ENCODE assay signal across 13 mouse cellular contexts in the genomic region with DNA sequence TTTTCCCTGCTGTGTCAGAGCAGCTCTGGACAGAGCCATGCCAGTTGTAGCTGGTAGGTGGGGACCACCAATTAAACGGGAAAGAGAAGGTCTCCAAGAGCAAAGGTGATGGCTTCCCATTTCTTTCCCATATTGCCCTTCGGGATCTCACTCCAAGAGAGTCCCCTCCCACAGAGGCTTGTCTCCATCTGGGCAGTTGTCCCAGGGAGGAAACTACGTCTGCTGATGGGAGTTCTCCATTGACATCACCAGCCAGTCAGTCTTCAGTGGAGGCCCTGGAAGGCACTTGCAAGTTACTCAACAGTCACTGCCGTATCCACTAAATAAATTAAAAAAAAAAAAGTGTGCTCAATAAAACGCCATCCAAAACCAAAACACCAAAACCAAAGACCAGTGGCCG.
DNase-seq lines count a peak whose midpoint lies in the region; ATAC-seq lines count a peak whose summit lies in the region.
"Had no signal": no experiment of that assay in that cellular context is flagged by ENCODE, and none has a peak within 500 bp of the region (broad histone marks: within the 10 kb centered on the region; RNA-seq: fewer than 3 reads in every experiment).

No protein-coding gene starts in this region.

- no peak overlapping the region for H3K9ac ChIP-seq in heart, embryonic 15.5 days
- H3K9ac ChIP-seq in midbrain, embryonic 11.5 days (ENCODE audit: low read length): no peak overlapping the region

- H3K4me1 ChIP-seq in heart, embryonic 15.5 days (replicated peaks): peaks cover 33% of the 10 kb centered on the region
- peaks cover 20% of the 10 kb centered on the region; the same call in 1 of the 2 replicates for H3K4me1 ChIP-seq in midbrain, embryonic 11.5 days (ENCODE audit: control insufficient read depth, insufficient read depth, low read length)

- DNase-seq in kidney, adult 11 months: peak; percentile 25
- no peak for DNase-seq in kidney, adult 18-20 months
- DNase-seq in kidney, postnatal 14 days: peak; percentile 48
- peak; percentile 60 for DNase-seq in lung, postnatal 25 days (ENCODE audit: low spot score)
- no peak for DNase-seq in spleen, postnatal 4 days (ENCODE audit: low spot score in 2 of 2)
- DNase-seq in cerebellum, adult 18-20 months: no peak
- DNase-seq in midbrain, embryonic 11.5 days (ENCODE audit: low spot score, missing footprints): no peak
- DNase-seq: left cerebral cortex, postnatal 4 days; spleen, adult 18-20 months; thymus, adult 18-20 months had no signal

- H3K27ac ChIP-seq in heart, embryonic 15.5 days: peak overlapping the region; percentile 3; the same call in 1 of the 2 replicates
- H3K27ac ChIP-seq in midbrain, embryonic 11.5 days (ENCODE audit: low read depth, low read length): no peak overlapping the region
- H3K27ac ChIP-seq: embryonic facial prominence, embryonic 13.5 days had no signal

- no peak for ATAC-seq in heart, embryonic 15.5 days (replicated peaks; ENCODE audit: insufficient number of reproducible peaks, insufficient read depth, low FRiP score, low read depth)
- ATAC-seq in midbrain, embryonic 11.5 days (ENCODE audit: low FRiP score): no peak
- ATAC-seq: Patski had no signal

- 62% methylated on average over 6 of the region's 6 CpGs for WGBS in heart, embryonic 15.5 days
- WGBS in midbrain, embryonic 11.5 days: 73% methylated on average over 6 of the region's 6 CpGs

- H3K27me3 ChIP-seq in heart, embryonic 15.5 days: no peaks in the 10 kb centered on the region
- H3K27me3 ChIP-seq in midbrain, embryonic 11.5 days (ENCODE audit: control insufficient read depth, insufficient read depth, low read length): no peaks in the 10 kb centered on the region; the same call in 1 of the 2 replicates
- H3K27me3 ChIP-seq: embryonic facial prominence, embryonic 13.5 days had no signal

- H3K4me3 ChIP-seq in heart, embryonic 15.5 days: no peak overlapping the region
- no peak overlapping the region for H3K4me3 ChIP-seq in midbrain, embryonic 11.5 days (ENCODE audit: low read depth, low read length)
- H3K4me3 ChIP-seq: embryonic facial prominence, embryonic 13.5 days had no signal

- no peak overlapping the region for H3K4me2 ChIP-seq in heart, embryonic 15.5 days
- no peak overlapping the region for H3K4me2 ChIP-seq in midbrain, embryonic 11.5 days
- H3K4me2 ChIP-seq: embryonic facial prominence, embryonic 13.5 days had no signal

- no peaks in the 10 kb centered on the region for H3K9me3 ChIP-seq in heart, embryonic 15.5 days (replicated peaks)
- H3K9me3 ChIP-seq in midbrain, embryonic 11.5 days (ENCODE audit: control insufficient read depth, low read length): no peaks in the 10 kb centered on the region
- H3K9me3 ChIP-seq: embryonic facial prominence, embryonic 13.5 days had no signal

- no peaks in the 10 kb centered on the region for H3K36me3 ChIP-seq in heart, embryonic 15.5 days
- no peaks in the 10 kb centered on the region for H3K36me3 ChIP-seq in midbrain, embryonic 11.5 days (ENCODE audit: control insufficient read depth, insufficient read depth, low read length)
- H3K36me3 ChIP-seq: embryonic facial prominence, embryonic 13.5 days had no signal

Comparison
In these comparisons a context has a peak if more than half of its experiments do, and no peak if none do; other contexts are left out.
1. DNase-seq: peak in kidney, adult 11 months (single experiment), kidney, postnatal 14 days (single experiment) and lung, postnatal 25 days (single experiment); none in kidney, adult 18-20 months (single experiment), spleen, postnatal 4 days (0 of 2), cerebellum, adult 18-20 months (0 of 2) and midbrain, embryonic 11.5 days (single experiment).